ENCODE assay signal across 9 mouse cellular contexts in genomic region chr16:14371367-14371766, GRCm38 (mm10). TPM values are rescaled to one million over a fixed set of nuclear protein-coding genes. Genes with fewer than 3 reads are reported as not detected.
A peak's percentile ranks its signal among the peaks of the same experiment; 100 is the strongest.
DNase-seq lines count a peak whose midpoint lies in the region; ATAC-seq lines count a peak whose summit lies in the region.
"Had no signal": no experiment of that assay in that cellular context is flagged by ENCODE, and none has a peak within 500 bp of the region (broad histone marks: within the 10 kb centered on the region; RNA-seq: fewer than 3 reads in every experiment).

No protein-coding gene starts in this region.

- 84% methylated on average over 1 of the region's 1 CpGs for WGBS in hindbrain, embryonic 14.5 days
- WGBS in hindbrain, embryonic 13.5 days: 90% methylated on average over 1 of the region's 1 CpGs

- 0 out of 2 replicates have a peak, but pooled peaks have one; percentile 22 for ATAC-seq in hindbrain, embryonic 14.5 days (ENCODE audit: low FRiP score)
- ATAC-seq in hindbrain, embryonic 13.5 days (ENCODE audit: low FRiP score): no peak

- H3K27ac ChIP-seq in hindbrain, embryonic 14.5 days: no peak overlapping the region
- no peak overlapping the region for H3K27ac ChIP-seq in hindbrain, embryonic 13.5 days
- H3K27ac ChIP-seq: neural tube, embryonic 12.5 days had no signal

- no peak for DNase-seq in hindbrain, embryonic 14.5 days (ENCODE audit: low spot score)
- DNase-seq in NIH3T3 (ENCODE audit: low read depth): peak; percentile 74
- peak; percentile 22 for DNase-seq in frontal cortex, postnatal 10 days (ENCODE audit: low spot score in 2 of 2)
- DNase-seq in layer of hippocampus, postnatal 25 days (ENCODE audit: extremely low spot score in 1 of 2, low spot score in 1 of 2): peak; percentile 17 to 32
- no peak for DNase-seq in yolk sac, embryonic 10.5 days (ENCODE audit: low spot score)
- DNase-seq in urinary bladder, adult 18-20 months (ENCODE audit: low spot score in 2 of 2): no peak
- no peak for DNase-seq in embryo, embryonic 10 days (ENCODE audit: low spot score)

- H3K9me3 ChIP-seq in hindbrain, embryonic 14.5 days (ENCODE audit: control insufficient read depth, low read length): no peaks in the 10 kb centered on the region
- H3K9me3 ChIP-seq in hindbrain, embryonic 13.5 days: no peaks in the 10 kb centered on the region
- H3K9me3 ChIP-seq: neural tube, embryonic 12.5 days had no signal

- H3K4me1 ChIP-seq in hindbrain, embryonic 14.5 days (replicated peaks; ENCODE audit: control insufficient read depth, insufficient read depth, low read length): no peaks in the 10 kb centered on the region
- peaks cover 4% of the 10 kb centered on the region; the same call in 1 of the 2 replicates for H3K4me1 ChIP-seq in hindbrain, embryonic 13.5 days (replicated peaks)

- no peak overlapping the region for H3K4me2 ChIP-seq in hindbrain, embryonic 14.5 days (replicated peaks)
- no peak overlapping the region for H3K4me2 ChIP-seq in hindbrain, embryonic 13.5 days
- H3K4me2 ChIP-seq: neural tube, embryonic 12.5 days had no signal

- no peaks in the 10 kb centered on the region for H3K27me3 ChIP-seq in hindbrain, embryonic 14.5 days (ENCODE audit: control insufficient read depth, insufficient read depth, low read length)
- H3K27me3 ChIP-seq in hindbrain, embryonic 13.5 days: no peaks in the 10 kb centered on the region
- H3K27me3 ChIP-seq: neural tube, embryonic 12.5 days had no signal

- H3K4me3 ChIP-seq in hindbrain, embryonic 14.5 days (replicated peaks; ENCODE audit: low read length): no peak overlapping the region
- H3K4me3 ChIP-seq in hindbrain, embryonic 13.5 days: no peak overlapping the region
- H3K4me3 ChIP-seq: neural tube, embryonic 12.5 days had no signal

- H3K9ac ChIP-seq in hindbrain, embryonic 14.5 days: no peak overlapping the region
- no peak overlapping the region for H3K9ac ChIP-seq in hindbrain, embryonic 13.5 days
- H3K9ac ChIP-seq: neural tube, embryonic 12.5 days had no signal

- no peaks in the 10 kb centered on the region for H3K36me3 ChIP-seq in hindbrain, embryonic 14.5 days (replicated peaks; ENCODE audit: control insufficient read depth, insufficient read depth)
- H3K36me3 ChIP-seq in hindbrain, embryonic 13.5 days: no peaks in the 10 kb centered on the region
- H3K36me3 ChIP-seq: neural tube, embryonic 12.5 days had no signal

RNA-seq across cellular contexts. Expression of gene Abcc1, which starts 10.0 kb away (rescaled TPM):
- polyA plus RNA-seq in hindbrain, embryonic 14.5 days (2014; fragmentation: Nextera tagmentation; extraction: Ambion mirVana): 8.2 and 9.0 TPM in 2 replicates
- polyA plus RNA-seq in hindbrain, embryonic 13.5 days (2015; fragmentation: Nextera tagmentation; extraction: Ambion mirVana): 8.0 and 10.9 TPM in 2 replicates
- 10 to 100 TPM; 10.7 to 16.5 TPM for total RNA-seq in layer of hippocampus, postnatal 25 days (2021)

RNA-seq across cellular contexts. Expression of gene Fopnl, which starts 54.2 kb away (rescaled TPM):
- 186 and 209 TPM in 2 replicates for polyA plus RNA-seq in hindbrain, embryonic 14.5 days (2014; fragmentation: Nextera tagmentation; extraction: Ambion mirVana)
- polyA plus RNA-seq in hindbrain, embryonic 13.5 days (2015; fragmentation: Nextera tagmentation; extraction: Ambion mirVana): 193 and 197 TPM in 2 replicates
- 10 to 100 TPM; 50.3 to 54.7 TPM for total RNA-seq in layer of hippocampus, postnatal 25 days (2021)

Comparison
In these comparisons a context has a peak if more than half of its experiments do, and no peak if none do; other contexts are left out.
1. DNase-seq: peak in NIH3T3 (single experiment), frontal cortex, postnatal 10 days (2 of 2) and layer of hippocampus, postnatal 25 days (2 of 2); none in hindbrain, embryonic 14.5 days (single experiment), yolk sac, embryonic 10.5 days (single experiment), urinary bladder, adult 18-20 months (0 of 2) and embryo, embryonic 10 days (single experiment).